Mouse (Mus musculus) heart, postnatal 0 days (tissue): ENCODE results near the gene Nadk2.

Experiments used
- CTCF ChIP-seq: IDR thresholded peaks from 2 replicates; pipeline ENCODE4 v1.5.1; 2016; ENCODE audit warnings: antibody characterized with exemption, control low read depth, low read depth
- EP300 ChIP-seq: IDR thresholded peaks from 2 replicates; pipeline ENCODE4 v1.6.1; 2016; ENCODE audit warnings: antibody characterized with exemption, low read depth

DNA sequence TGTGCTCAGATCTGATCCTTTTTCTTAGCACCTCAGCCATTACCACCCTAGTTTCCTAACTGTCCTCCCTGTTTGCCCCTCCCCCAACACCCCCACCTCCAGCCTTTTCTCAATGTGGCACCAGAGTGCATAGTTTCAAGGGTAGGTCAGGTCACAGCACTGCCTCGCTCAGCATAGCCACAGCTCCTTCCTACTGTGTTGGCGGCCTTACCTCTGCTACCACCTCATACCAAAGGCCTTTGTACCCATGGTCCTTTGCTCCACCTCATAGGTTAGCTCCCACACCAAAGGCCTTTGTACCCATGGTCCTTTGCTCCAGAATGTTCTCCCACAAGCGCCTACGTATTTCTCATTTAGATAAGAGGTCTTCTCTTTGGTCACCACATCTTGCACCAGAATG lies 47.8 kb downstream of the Nadk2 start:
- TF ChIP-seq EP300 (no peak), CTCF (no peak)
